ENCODE assay signal across 15 mouse cellular contexts in the genomic region with DNA sequence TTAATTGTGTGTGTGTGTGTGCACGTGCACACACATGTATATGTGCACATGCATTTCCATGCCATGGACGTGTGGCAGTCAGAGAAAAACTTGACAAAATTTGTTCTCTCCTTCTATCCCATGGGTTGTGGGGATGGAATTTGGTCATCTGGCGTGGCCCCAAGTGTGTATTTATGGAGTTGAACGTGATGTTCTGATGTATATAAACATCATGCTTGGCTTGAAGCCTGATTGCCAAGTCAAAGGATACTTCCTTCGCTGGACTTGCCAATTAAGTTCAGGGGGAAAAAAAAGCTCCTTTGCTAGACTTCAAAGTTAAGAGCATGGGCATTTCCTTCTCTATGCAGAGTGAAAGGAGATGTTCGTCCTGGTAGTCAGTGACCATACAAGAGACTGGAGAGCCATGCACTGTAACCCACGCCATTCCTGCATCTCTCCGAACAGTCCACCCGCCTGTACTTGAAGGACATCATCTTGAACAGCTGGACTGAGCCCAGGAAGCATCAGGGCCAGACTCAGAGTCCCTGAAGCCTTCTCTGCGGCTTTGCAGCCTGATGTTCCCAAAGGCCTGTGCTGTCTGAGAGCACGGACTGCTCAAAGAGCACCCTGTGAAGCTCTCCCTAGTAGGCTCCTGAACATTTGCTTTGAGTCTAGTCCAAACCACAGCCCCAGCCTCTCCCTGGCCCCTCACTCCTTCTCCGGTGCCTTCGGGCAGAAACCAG.
DNase-seq lines count a peak whose midpoint lies in the region; ATAC-seq and TF ChIP-seq lines count a peak whose summit lies in the region.
"Had no signal": no experiment of that assay in that cellular context is flagged by ENCODE, and none has a peak within 500 bp of the region (broad histone marks: within the 10 kb centered on the region; RNA-seq: fewer than 3 reads in every experiment).

No protein-coding gene starts in this region.

- H3K9ac ChIP-seq in heart, embryonic 11.5 days (ENCODE audit: low read depth, low read length), result no peak overlapping the region
- H3K9ac ChIP-seq in lung, embryonic 14.5 days, result no peak overlapping the region
- peak overlapping the region; percentile 33; the same call in 1 of the 2 replicates for H3K9ac ChIP-seq in lung, embryonic 16.5 days (ENCODE audit: low read length)
- H3K9ac ChIP-seq: hindbrain, embryonic 12.5 days; limb, embryonic 13.5 days had no signal

- no peaks in the 10 kb centered on the region for H3K4me1 ChIP-seq in heart, embryonic 11.5 days (ENCODE audit: control insufficient read depth, insufficient read depth, low read length)
- H3K4me1 ChIP-seq in lung, embryonic 14.5 days (ENCODE audit: insufficient read depth), result peaks cover 5% of the 10 kb centered on the region
- H3K4me1 ChIP-seq in lung, embryonic 16.5 days (replicated peaks; ENCODE audit: control insufficient read depth, insufficient read depth, low read length), result peaks cover 6% of the 10 kb centered on the region
- H3K4me1 ChIP-seq: hindbrain, embryonic 12.5 days; limb, embryonic 13.5 days had no signal

- TF ChIP-seq CTCF in lung, embryonic 14.5 days (IDR thresholded peaks at IDR 0.05; ENCODE audit: low read depth), result no peak

- H3K9me3 ChIP-seq in heart, embryonic 11.5 days (replicated peaks; ENCODE audit: control insufficient read depth, low read length), result no peaks in the 10 kb centered on the region
- no peaks in the 10 kb centered on the region for H3K9me3 ChIP-seq in lung, embryonic 14.5 days (ENCODE audit: low read depth, low read length)
- no peaks in the 10 kb centered on the region for H3K9me3 ChIP-seq in lung, embryonic 16.5 days (ENCODE audit: control insufficient read depth, low read length)
- H3K9me3 ChIP-seq: hindbrain, embryonic 12.5 days; limb, embryonic 13.5 days had no signal

- H3K27ac ChIP-seq in heart, embryonic 11.5 days (ENCODE audit: low read depth, low read length), result no peak overlapping the region
- peak overlapping the region; percentile 90 for H3K27ac ChIP-seq in lung, embryonic 14.5 days (ENCODE audit: low read depth)
- peak overlapping the region; percentile 94 for H3K27ac ChIP-seq in lung, embryonic 16.5 days (ENCODE audit: low read length)
- H3K27ac ChIP-seq: hindbrain, embryonic 12.5 days; left cerebral cortex, adult 2 months; limb, embryonic 13.5 days had no signal

- DNase-seq in heart, postnatal 4 days, result peak; percentile 6
- peak; percentile 95 for DNase-seq in lung, embryonic 14.5 days
- no peak for DNase-seq in lung, adult 18-20 months
- DNase-seq in lung, postnatal 4 days, result peak; percentile 66 to 70
- DNase-seq in right cerebral cortex, postnatal 25 days, result no peak
- DNase-seq: cerebellum, postnatal 36 days; midbrain, embryonic 14.5 days; right cerebral cortex, postnatal 4 days; thymus, postnatal 25 days had no signal

- H3K36me3 ChIP-seq in heart, embryonic 11.5 days (ENCODE audit: control insufficient read depth, insufficient read depth, low read length), result no peaks in the 10 kb centered on the region
- no peaks in the 10 kb centered on the region for H3K36me3 ChIP-seq in lung, embryonic 14.5 days (ENCODE audit: insufficient read depth)
- H3K36me3 ChIP-seq in lung, embryonic 16.5 days (ENCODE audit: control insufficient read depth, insufficient read depth, low read length), result no peaks in the 10 kb centered on the region
- H3K36me3 ChIP-seq: G1E; hindbrain, embryonic 12.5 days; limb, embryonic 13.5 days had no signal

- no peak overlapping the region for H3K4me3 ChIP-seq in heart, embryonic 11.5 days (ENCODE audit: low read depth, low read length)
- no peak overlapping the region for H3K4me3 ChIP-seq in lung, embryonic 14.5 days (ENCODE audit: low read depth, low read length)
- H3K4me3 ChIP-seq in lung, embryonic 16.5 days (ENCODE audit: low read length), result no peak overlapping the region
- H3K4me3 ChIP-seq: hindbrain, embryonic 12.5 days; left cerebral cortex, adult 2 months; limb, embryonic 13.5 days had no signal

- H3K27me3 ChIP-seq in heart, embryonic 11.5 days (ENCODE audit: control insufficient read depth, insufficient read depth, low read length), result no peaks in the 10 kb centered on the region
- H3K27me3 ChIP-seq in lung, embryonic 14.5 days (ENCODE audit: insufficient read depth, low read length), result no peaks in the 10 kb centered on the region
- no peaks in the 10 kb centered on the region for H3K27me3 ChIP-seq in lung, embryonic 16.5 days (ENCODE audit: control insufficient read depth, insufficient read depth, low read depth, low read length)
- H3K27me3 ChIP-seq: hindbrain, embryonic 12.5 days; limb, embryonic 13.5 days had no signal

- 81% methylated on average over 13 of the region's 13 CpGs for WGBS in heart, embryonic 11.5 days (ENCODE audit: insufficient replicate concordance)
- WGBS in lung, embryonic 14.5 days, result 45% methylated on average over 13 of the region's 13 CpGs
- 50% methylated on average over 13 of the region's 13 CpGs for WGBS in lung, embryonic 16.5 days

- ATAC-seq in heart, embryonic 11.5 days (replicated peaks; ENCODE audit: insufficient number of reproducible peaks, low FRiP score, low TSS enrichment), result no peak
- peak; percentile 87 for ATAC-seq in lung, embryonic 14.5 days (ENCODE audit: insufficient read depth)
- ATAC-seq in lung, embryonic 16.5 days (ENCODE audit: low read depth), result peak; percentile 93

- H3K4me2 ChIP-seq in heart, embryonic 11.5 days, result no peak overlapping the region
- H3K4me2 ChIP-seq in lung, embryonic 14.5 days, result 0 out of 2 replicates have a peak overlapping the region, but pooled peaks have one; percentile 7
- peak overlapping the region; percentile 5; the same call in 1 of the 2 replicates for H3K4me2 ChIP-seq in lung, embryonic 16.5 days (ENCODE audit: low read depth, low read length)
- H3K4me2 ChIP-seq: hindbrain, embryonic 12.5 days; limb, embryonic 13.5 days had no signal

Comparison
In these comparisons a context has a peak if more than half of its experiments do, and no peak if none do; other contexts are left out.
1. DNase-seq: peak in heart, postnatal 4 days (single experiment), lung, embryonic 14.5 days (single experiment) and lung, postnatal 4 days (2 of 2); none in lung, adult 18-20 months (0 of 2) and right cerebral cortex, postnatal 25 days (single experiment).